Mouse (Mus musculus): Measurements from ENCODE around the gene Cep83. TPM values are rescaled to one million over a fixed set of nuclear protein-coding genes. Genes with fewer than 3 reads are reported as not detected.

Cep83 gene
- 21.6 and 21.9 TPM in 2 replicates for polyA plus RNA-seq (2015; fragmentation: Nextera tagmentation; extraction: Ambion mirVana)

- Histone ChIP-seq H3K27me3 (no peaks in the 10 kb centered on the region), H3K27ac (peak within 1 kb of the TSS; percentile 95), H3K4me3 (peak within 1 kb of the TSS; percentile 97), H3K4me1 (peaks cover 8% of the 10 kb centered on the region), H3K4me2 (peak within 1 kb of the TSS; percentile 81), H3K9ac (peak within 1 kb of the TSS; percentile 93), H3K9me3 (no peaks in the 10 kb centered on the region), H3K36me3 (0 out of 2 replicates have a peak, but pooled peaks cover 5% of the 10 kb centered on the region)
- 0% methylated on average over 86 of the region's 86 CpGs for WGBS
- peak; percentile 98 for ATAC-seq (ENCODE audit: borderline replicate concordance, extremely low read depth, low FRiP score, low TSS enrichment)
Measured at GRCm38 (mm10) chr10:94688420-94689175, at the start of gene Cep83. Gene Cep83 (plus strand): TSS chr10:94688654.

GRCm38 (mm10) chr10:94639281-94639680 lies 49.2 kb upstream of the Cep83 start:
- no peak overlapping the region for H3K27ac ChIP-seq
- no peak overlapping the region for H3K4me3 ChIP-seq
- no peaks in the 10 kb centered on the region for H3K4me1 ChIP-seq
- H3K4me2 ChIP-seq, result no peak overlapping the region
- H3K9me3 ChIP-seq, result no peaks in the 10 kb centered on the region
- H3K36me3 ChIP-seq, result no peaks in the 10 kb centered on the region
- 72% methylated on average over 5 of the region's 5 CpGs for WGBS
- no peaks in the 10 kb centered on the region for H3K27me3 ChIP-seq
- ATAC-seq (ENCODE audit: borderline replicate concordance, extremely low read depth, low FRiP score, low TSS enrichment), result no peak
- no peak overlapping the region for H3K9ac ChIP-seq

GRCm38 (mm10) chr10:94640067-94640466 lies 48.4 kb upstream of the Cep83 start:
- no peak overlapping the region for H3K27ac ChIP-seq
- no peaks in the 10 kb centered on the region for H3K4me1 ChIP-seq
- WGBS, result 54% methylated on average over 5 of the region's 5 CpGs
- no peak for ATAC-seq (ENCODE audit: borderline replicate concordance, extremely low read depth, low FRiP score, low TSS enrichment)
- H3K9me3 ChIP-seq, result no peaks in the 10 kb centered on the region
- no peak overlapping the region for H3K9ac ChIP-seq
- no peak overlapping the region for H3K4me2 ChIP-seq
- no peaks in the 10 kb centered on the region for H3K36me3 ChIP-seq
- no peak overlapping the region for H3K4me3 ChIP-seq
- no peaks in the 10 kb centered on the region for H3K27me3 ChIP-seq

- Histone ChIP-seq H3K36me3 (no peaks in the 10 kb centered on the region), H3K4me1 (no peaks in the 10 kb centered on the region), H3K27me3 (no peaks in the 10 kb centered on the region), H3K4me3 (no peak overlapping the region), H3K9me3 (no peaks in the 10 kb centered on the region), H3K9ac (no peak overlapping the region), H3K27ac (no peak overlapping the region), H3K4me2 (no peak overlapping the region)
- ATAC-seq (ENCODE audit: borderline replicate concordance, extremely low read depth, low FRiP score, low TSS enrichment), result no peak
- 62% methylated on average over 3 of the region's 3 CpGs for WGBS
Measured at GRCm38 (mm10) chr10:94664036-94664435, 24.4 kb upstream of the Cep83 start.

- no peak overlapping the region for H3K27ac ChIP-seq
- no peaks in the 10 kb centered on the region for H3K9me3 ChIP-seq
- WGBS, result 89% methylated on average over 7 of the region's 7 CpGs
- no peak overlapping the region for H3K4me2 ChIP-seq
- no peak overlapping the region for H3K9ac ChIP-seq
- ATAC-seq (ENCODE audit: borderline replicate concordance, extremely low read depth, low FRiP score, low TSS enrichment), result no peak
- H3K4me3 ChIP-seq, result no peak overlapping the region
- H3K4me1 ChIP-seq, result no peaks in the 10 kb centered on the region
- no peaks in the 10 kb centered on the region for H3K27me3 ChIP-seq
- no peaks in the 10 kb centered on the region for H3K36me3 ChIP-seq
Measured at GRCm38 (mm10) chr10:94664455-94664854, 24.0 kb upstream of the Cep83 start.

GRCm38 (mm10) chr10:94668147-94668546 lies 20.3 kb upstream of the Cep83 start:
- Histone ChIP-seq H3K27ac (no peak overlapping the region), H3K9ac (no peak overlapping the region), H3K9me3 (no peaks in the 10 kb centered on the region), H3K4me1 (no peaks in the 10 kb centered on the region), H3K4me2 (no peak overlapping the region), H3K36me3 (no peaks in the 10 kb centered on the region), H3K27me3 (no peaks in the 10 kb centered on the region), H3K4me3 (no peak overlapping the region)
- ATAC-seq (ENCODE audit: borderline replicate concordance, extremely low read depth, low FRiP score, low TSS enrichment), result no peak

GRCm38 (mm10) chr10:94687801-94688419 lies 544 bp upstream of the Cep83 start:
- ATAC-seq (ENCODE audit: borderline replicate concordance, extremely low read depth, low FRiP score, low TSS enrichment), result peak; percentile 72
- Histone ChIP-seq H3K9me3 (no peaks in the 10 kb centered on the region), H3K27me3 (no peaks in the 10 kb centered on the region), H3K4me1 (peaks cover 8% of the 10 kb centered on the region), H3K36me3 (0 out of 2 replicates have a peak, but pooled peaks cover 3% of the 10 kb centered on the region), H3K4me2 (peak overlapping the region; percentile 81), H3K4me3 (peak overlapping the region; percentile 97), H3K27ac (peak overlapping the region; percentile 95), H3K9ac (peak overlapping the region; percentile 93)
- 2% methylated on average over 20 of the region's 20 CpGs for WGBS

GRCm38 (mm10) chr10:94689176-94689510 lies 689 bp downstream of the Cep83 start:
- Histone ChIP-seq H3K4me3 (peak overlapping the region; percentile 97), H3K27me3 (no peaks in the 10 kb centered on the region), H3K27ac (peak overlapping the region; percentile 95), H3K9ac (peak overlapping the region; percentile 93), H3K9me3 (no peaks in the 10 kb centered on the region), H3K36me3 (0 out of 2 replicates have a peak, but pooled peaks cover 5% of the 10 kb centered on the region), H3K4me2 (peak overlapping the region; percentile 81), H3K4me1 (peaks cover 8% of the 10 kb centered on the region)
- no peak for ATAC-seq (ENCODE audit: borderline replicate concordance, extremely low read depth, low FRiP score, low TSS enrichment)
- WGBS, result 0% methylated on average over 7 of the region's 7 CpGs

GRCm38 (mm10) chr10:94690376-94690775 lies 1.9 kb downstream of the Cep83 start:
- WGBS, result 35% methylated on average over 1 of the region's 1 CpGs
- no peak overlapping the region for H3K27ac ChIP-seq
- H3K9ac ChIP-seq, result no peak overlapping the region
- H3K36me3 ChIP-seq, result 0 out of 2 replicates have a peak, but pooled peaks cover 5% of the 10 kb centered on the region
- no peak overlapping the region for H3K4me3 ChIP-seq
- ATAC-seq (ENCODE audit: borderline replicate concordance, extremely low read depth, low FRiP score, low TSS enrichment), result no peak
- H3K4me1 ChIP-seq, result peaks cover 8% of the 10 kb centered on the region
- no peaks in the 10 kb centered on the region for H3K27me3 ChIP-seq
- H3K4me2 ChIP-seq, result peak overlapping the region; percentile 22; the same call in 1 of the 2 replicates
- 0 out of 2 replicates have a peak, but pooled peaks cover 2% of the 10 kb centered on the region for H3K9me3 ChIP-seq

- WGBS, result 86% methylated on average over 4 of the region's 4 CpGs
- 0 out of 2 replicates have a peak, but pooled peaks cover 2% of the 10 kb centered on the region for H3K9me3 ChIP-seq
- H3K4me1 ChIP-seq, result peaks cover 8% of the 10 kb centered on the region
- no peak overlapping the region for H3K4me2 ChIP-seq
- no peak overlapping the region for H3K27ac ChIP-seq
- ATAC-seq (ENCODE audit: borderline replicate concordance, extremely low read depth, low FRiP score, low TSS enrichment), result no peak
- no peak overlapping the region for H3K4me3 ChIP-seq
- H3K27me3 ChIP-seq, result no peaks in the 10 kb centered on the region
- H3K36me3 ChIP-seq, result 0 out of 2 replicates have a peak, but pooled peaks cover 5% of the 10 kb centered on the region
- H3K9ac ChIP-seq, result no peak overlapping the region
Measured at GRCm38 (mm10) chr10:94692163-94692562, 3.7 kb downstream of the Cep83 start.

- H3K4me3 ChIP-seq, result no peak overlapping the region
- peaks cover 4% of the 10 kb centered on the region for H3K4me1 ChIP-seq
- H3K27me3 ChIP-seq, result no peaks in the 10 kb centered on the region
- H3K27ac ChIP-seq, result no peak overlapping the region
- no peak overlapping the region for H3K9ac ChIP-seq
- ATAC-seq (ENCODE audit: borderline replicate concordance, extremely low read depth, low FRiP score, low TSS enrichment), result no peak
- 76% methylated on average over 4 of the region's 4 CpGs for WGBS
- H3K4me2 ChIP-seq, result no peak overlapping the region
- H3K9me3 ChIP-seq, result no peaks in the 10 kb centered on the region
- no peaks in the 10 kb centered on the region for H3K36me3 ChIP-seq
Measured at GRCm38 (mm10) chr10:94705643-94706258, 17.3 kb downstream of the Cep83 start.

GRCm38 (mm10) chr10:94706695-94707094 lies 18.2 kb downstream of the Cep83 start:
- Histone ChIP-seq H3K4me3 (no peak overlapping the region), H3K9me3 (no peaks in the 10 kb centered on the region), H3K4me2 (no peak overlapping the region), H3K9ac (no peak overlapping the region), H3K36me3 (no peaks in the 10 kb centered on the region), H3K27ac (no peak overlapping the region), H3K27me3 (no peaks in the 10 kb centered on the region), H3K4me1 (peaks cover 4% of the 10 kb centered on the region)
- WGBS, result 88% methylated on average over 2 of the region's 2 CpGs
- no peak for ATAC-seq (ENCODE audit: borderline replicate concordance, extremely low read depth, low FRiP score, low TSS enrichment)
